Mouse (Mus musculus) embryonic facial prominence, embryonic 14.5 days (tissue): ENCODE results near the gene Lamtor4. TPM values are rescaled to one million over a fixed set of nuclear protein-coding genes. Genes with fewer than 3 reads are reported as not detected.

ENCODE experiments used
- ATAC-seq: fragments of 200-750 bp; cut with Nextera tagmentation; 2 replicates; pipeline ENCODE4 v1.8.0; 2017; ENCODE audit warnings: low read depth, moderate number of reproducible peaks, moderate TSS enrichment
- DNase-seq: peaks from one replicate; pipeline ENCODE4 v3.0.0-alpha.2; 2015; ENCODE audit warnings: low spot score
- H3K27ac ChIP-seq: fragments of 300-500 bp; sonication (generic); replicated peaks from 2 replicates; pipeline ENCODE4 v1.5.1; 2014; ENCODE audit warnings: low read depth, mild to moderate bottlenecking, low read length, moderate library complexity
- H3K27me3 ChIP-seq: fragments of 300-500 bp; sonication (generic); replicated peaks from 2 replicates; pipeline ENCODE4 v1.6.1; 2014; ENCODE audit warnings: low read length; ENCODE audit not compliant: control insufficient read depth, insufficient read depth
- H3K36me3 ChIP-seq: fragments of 300-500 bp; sonication (generic); 2 replicates; pipeline ENCODE4 v1.6.1; 2014; ENCODE audit warnings: low read length, mixed read lengths; ENCODE audit not compliant: control insufficient read depth, insufficient read depth
- H3K4me1 ChIP-seq: fragments of 300-500 bp; sonication (generic); 2 replicates; pipeline ENCODE4 v1.6.1; 2014; ENCODE audit warnings: antibody characterized with exemption, low read length; ENCODE audit not compliant: control insufficient read depth, insufficient read depth
- H3K4me2 ChIP-seq: fragments of 300-500 bp; sonication (generic); 2 replicates; pipeline ENCODE4 v1.6.1; 2014; ENCODE audit warnings: low read depth, mild to moderate bottlenecking, low read length, moderate library complexity, mixed read lengths
- H3K4me3 ChIP-seq: fragments of 300-500 bp; sonication (generic); 2 replicates; pipeline ENCODE4 v1.5.1; 2014; ENCODE audit warnings: low read depth, mild to moderate bottlenecking, low read length
- H3K9ac ChIP-seq: fragments of 300-500 bp; sonication (generic); 2 replicates; pipeline ENCODE4 v1.6.1; 2014; ENCODE audit warnings: low read depth, mild to moderate bottlenecking, low read length, moderate library complexity, mixed read lengths
- H3K9me3 ChIP-seq: fragments of 300-500 bp; sonication (generic); 2 replicates; pipeline ENCODE4 v1.6.1; 2016; ENCODE audit warnings: low read length; ENCODE audit not compliant: control insufficient read depth
- WGBS: fragments of 180-500 bp; shearing (Covaris S2); extraction: QIAGEN DNeasy Blood & Tissue Kit; methylation state at CpG from one replicate; pipeline ENCODE4 v1.1.7; 2014; 5-methylcytosine and 5-hydroxymethylcytosine counted together
- polyA plus RNA-seq: library from polyadenylated mRNA; unstranded; fragments of >200 nt; fragmentation: Nextera tagmentation; extraction: Ambion mirVana; gene quantifications from 2 replicates; pipeline ENCODE4 v1.2.1, GENCODE M21; 2014

Gene Lamtor4
- polyA plus RNA-seq, 1 experiment from 2014 or later: 71.7 TPM

DNA sequence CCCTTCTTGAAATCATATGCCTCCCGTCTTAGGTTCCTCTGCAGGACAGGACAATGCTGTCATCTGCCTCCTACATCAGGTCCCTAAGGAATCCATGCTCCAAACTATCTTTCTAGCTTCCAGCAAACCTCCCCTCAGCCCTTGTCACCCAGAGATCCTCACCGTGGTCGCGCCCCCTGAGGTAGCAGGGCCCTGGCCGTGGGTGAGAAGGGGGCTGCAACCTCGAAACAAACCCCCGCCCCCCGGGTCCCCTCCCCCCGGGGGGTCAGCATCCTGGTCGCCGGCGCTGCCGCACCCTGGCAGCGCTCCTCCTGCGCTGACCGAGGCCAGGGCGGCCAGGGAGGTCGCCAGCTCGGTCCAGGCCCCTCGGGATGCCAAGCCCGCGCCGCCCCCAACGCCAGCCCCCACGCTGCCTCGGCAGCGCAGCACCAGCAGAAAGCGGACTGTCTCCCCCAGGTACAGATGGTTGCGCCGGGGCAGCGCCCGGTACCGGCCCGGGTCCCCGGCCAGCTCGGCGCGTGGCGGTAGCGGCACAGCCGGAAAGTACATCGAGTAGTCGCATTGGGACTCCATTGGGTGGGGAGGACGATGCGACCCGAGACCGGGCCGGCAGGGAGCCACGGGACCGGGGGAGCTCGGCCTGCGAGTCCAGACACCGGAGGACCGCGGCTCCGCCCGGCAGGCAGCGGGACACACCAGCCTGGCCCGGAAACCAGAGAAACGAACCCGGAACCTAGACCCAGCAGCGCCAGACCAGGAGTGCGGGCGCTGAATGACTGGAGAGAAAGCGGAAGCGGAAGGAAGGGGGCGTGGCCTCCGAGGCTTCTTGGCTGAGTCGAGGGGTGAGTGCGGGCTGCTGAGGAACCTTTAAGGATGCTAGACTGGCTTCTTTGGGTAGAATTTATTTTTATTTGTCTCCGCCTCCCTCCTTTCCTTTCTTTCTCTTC is 8.3 kb downstream of the Lamtor4 start, which contains the start of gene BC037034:
TSS of gene BC037034 (minus strand) at position 774 of the 947 bp plus-strand sequence.
- Histone ChIP-seq H3K27ac (peak within 1 kb of the TSS; percentile 75), H3K4me2 (peak within 1 kb of the TSS; percentile 94), H3K9ac (peak within 1 kb of the TSS; percentile 92), H3K36me3 (peaks cover 48% of the 10 kb centered on the region), H3K4me3 (peak within 1 kb of the TSS; percentile 98), H3K4me1 (peaks cover 14% of the 10 kb centered on the region), H3K27me3 (no peaks in the 10 kb centered on the region), H3K9me3 (no peaks in the 10 kb centered on the region)
- WGBS: under 1% methylated on average over 43 of the region's 71 CpGs
- peak; percentile 96 for DNase-seq
- ATAC-seq: peak; percentile 94

DNA sequence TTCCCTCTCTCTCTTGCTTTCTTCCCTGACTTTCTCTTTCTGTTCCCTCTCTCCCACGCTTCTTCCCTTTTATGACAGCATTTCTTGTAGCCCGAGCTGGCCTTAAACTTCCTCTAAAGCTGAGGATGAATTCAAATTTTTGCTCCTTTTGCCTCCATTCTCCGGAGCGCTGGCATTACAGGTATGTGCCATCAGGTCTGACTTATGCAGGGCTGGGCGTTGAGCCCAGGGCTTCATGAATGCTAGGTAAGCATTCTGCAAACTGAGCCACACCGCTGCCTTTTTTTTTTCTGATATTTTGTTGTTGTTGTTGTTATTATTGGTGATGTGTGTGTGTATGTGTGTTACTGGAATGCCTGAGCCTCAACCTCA is 8.9 kb downstream of the Lamtor4 start:
- Histone ChIP-seq H3K36me3 (peaks cover 44% of the 10 kb centered on the region), H3K4me1 (peaks cover 14% of the 10 kb centered on the region), H3K9me3 (no peaks in the 10 kb centered on the region), H3K9ac (peak overlapping the region; percentile 92), H3K27ac (peak overlapping the region; percentile 75), H3K4me2 (peak overlapping the region; percentile 94), H3K27me3 (no peaks in the 10 kb centered on the region), H3K4me3 (peak overlapping the region; percentile 98)
- 12% methylated on average over 6 of the region's 6 CpGs for WGBS
- no peak for ATAC-seq
- DNase-seq: no peak

DNA sequence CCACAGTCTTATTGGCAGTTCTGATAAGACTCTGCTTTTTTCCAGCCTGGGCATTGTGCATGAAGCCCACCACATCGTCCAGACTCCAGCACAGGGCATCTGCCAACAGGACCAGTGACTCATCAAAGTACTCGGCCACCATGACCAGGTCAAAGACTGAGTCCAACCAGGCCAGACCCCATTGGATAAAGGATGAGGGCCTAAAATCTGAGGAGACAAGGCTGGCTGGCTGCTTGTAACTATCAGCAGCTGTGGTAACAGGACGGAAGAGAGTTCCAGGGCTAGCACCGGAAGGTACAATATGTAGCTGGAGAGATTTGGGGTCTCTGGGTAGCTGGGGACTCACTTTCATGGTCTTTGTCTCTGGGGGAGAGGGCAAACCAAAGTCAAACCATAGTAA is 10.4 kb downstream of the Lamtor4 start:
- 97% methylated on average over 4 of the region's 4 CpGs for WGBS
- H3K4me3 ChIP-seq: no peak overlapping the region
- H3K9me3 ChIP-seq: no peaks in the 10 kb centered on the region

DNA sequence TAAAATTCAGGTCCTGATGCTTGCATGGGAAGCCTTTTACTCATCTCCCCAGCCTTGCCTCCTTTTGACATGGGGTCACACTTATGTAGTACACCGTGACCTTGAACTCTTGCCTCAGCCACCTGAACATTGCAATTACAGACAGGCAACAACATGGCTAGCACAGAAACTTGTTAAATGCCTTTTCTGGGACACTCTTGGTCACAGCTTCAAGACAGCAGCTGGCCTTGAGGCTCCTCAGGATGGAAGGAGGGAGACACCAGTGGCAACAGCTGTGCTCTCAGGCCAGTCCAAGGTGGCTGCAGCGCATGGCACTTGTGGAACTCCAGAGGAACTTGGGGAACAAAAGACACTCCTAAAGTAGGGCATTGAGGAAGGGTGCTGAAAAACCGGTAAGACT is 11.8 kb downstream of the Lamtor4 start:
- Histone ChIP-seq H3K4me3 (no peak overlapping the region), H3K36me3 (peaks cover 14% of the 10 kb centered on the region), H3K9me3 (no peaks in the 10 kb centered on the region), H3K4me1 (peaks cover 18% of the 10 kb centered on the region), H3K27me3 (no peaks in the 10 kb centered on the region), H3K4me2 (no peak overlapping the region), H3K27ac (no peak overlapping the region), H3K9ac (no peak overlapping the region)
- WGBS: 81% methylated on average over 3 of the region's 3 CpGs
- DNase-seq (no peak), ATAC-seq (no peak)

More for the DNA sequence above, 10.4 kb downstream of the Lamtor4 start:
- Histone ChIP-seq H3K27ac (no peak overlapping the region), H3K9ac (no peak overlapping the region), H3K4me1 (peaks cover 14% of the 10 kb centered on the region), H3K36me3 (peaks cover 29% of the 10 kb centered on the region), H3K4me2 (no peak overlapping the region), H3K27me3 (no peaks in the 10 kb centered on the region)
- no peak for DNase-seq
- no peak for ATAC-seq

DNA sequence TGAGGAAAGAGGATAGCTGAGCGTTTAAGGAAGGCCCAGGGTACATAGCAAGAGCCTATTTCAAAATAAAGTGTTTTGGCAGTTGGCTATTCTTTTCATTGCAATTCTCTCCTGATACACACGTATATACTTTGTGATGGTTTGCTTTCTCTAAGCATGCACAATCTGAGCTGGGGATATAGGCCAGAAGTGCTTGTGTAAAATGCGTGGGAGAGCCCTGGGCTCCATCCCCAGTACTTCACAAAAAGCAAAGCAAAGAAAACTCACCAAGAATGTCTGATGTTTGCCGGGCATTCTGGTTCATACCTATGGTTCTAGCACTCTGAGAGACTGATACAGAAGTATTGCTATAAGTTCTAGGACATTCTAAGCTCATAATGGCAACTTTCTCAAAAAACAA is 13.7 kb downstream of the Lamtor4 start:
- DNase-seq (no peak), ATAC-seq (no peak)
- Histone ChIP-seq H3K4me3 (no peak overlapping the region), H3K36me3 (peaks cover 12% of the 10 kb centered on the region; the same call in 1 of the 2 replicates), H3K27me3 (no peaks in the 10 kb centered on the region), H3K27ac (no peak overlapping the region), H3K4me2 (no peak overlapping the region), H3K4me1 (peaks cover 9% of the 10 kb centered on the region), H3K9me3 (no peaks in the 10 kb centered on the region), H3K9ac (no peak overlapping the region)
- WGBS: 75% methylated on average over 4 of the region's 4 CpGs

DNA sequence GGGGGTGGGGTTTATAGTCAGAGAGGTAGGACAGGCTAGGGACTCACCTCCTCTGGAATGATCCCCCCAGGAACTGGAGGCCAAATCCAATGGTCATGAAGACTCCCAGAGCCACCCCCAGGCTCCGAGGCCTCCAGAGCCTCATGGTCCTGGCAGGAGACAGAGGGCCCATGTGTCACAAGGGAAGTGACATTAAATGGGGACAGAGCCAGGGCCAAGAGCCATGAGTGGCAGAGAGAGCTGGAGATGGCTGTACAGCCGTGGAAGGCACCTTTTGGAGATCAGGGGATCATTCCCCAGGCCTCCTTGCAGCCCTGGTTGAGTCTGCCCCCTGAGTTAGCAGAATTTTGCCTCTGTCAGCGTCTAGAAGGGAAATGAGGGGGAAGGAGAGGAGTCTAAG is 15.9 kb downstream of the Lamtor4 start:
- Histone ChIP-seq H3K4me2 (no peak overlapping the region), H3K27ac (no peak overlapping the region), H3K9ac (no peak overlapping the region), H3K4me3 (no peak overlapping the region), H3K4me1 (peaks cover 16% of the 10 kb centered on the region), H3K9me3 (no peaks in the 10 kb centered on the region), H3K27me3 (no peaks in the 10 kb centered on the region), H3K36me3 (peaks cover 12% of the 10 kb centered on the region; the same call in 1 of the 2 replicates)
- DNase-seq: no peak
- WGBS: 55% methylated on average over 3 of the region's 3 CpGs
- ATAC-seq: no peak

DNA sequence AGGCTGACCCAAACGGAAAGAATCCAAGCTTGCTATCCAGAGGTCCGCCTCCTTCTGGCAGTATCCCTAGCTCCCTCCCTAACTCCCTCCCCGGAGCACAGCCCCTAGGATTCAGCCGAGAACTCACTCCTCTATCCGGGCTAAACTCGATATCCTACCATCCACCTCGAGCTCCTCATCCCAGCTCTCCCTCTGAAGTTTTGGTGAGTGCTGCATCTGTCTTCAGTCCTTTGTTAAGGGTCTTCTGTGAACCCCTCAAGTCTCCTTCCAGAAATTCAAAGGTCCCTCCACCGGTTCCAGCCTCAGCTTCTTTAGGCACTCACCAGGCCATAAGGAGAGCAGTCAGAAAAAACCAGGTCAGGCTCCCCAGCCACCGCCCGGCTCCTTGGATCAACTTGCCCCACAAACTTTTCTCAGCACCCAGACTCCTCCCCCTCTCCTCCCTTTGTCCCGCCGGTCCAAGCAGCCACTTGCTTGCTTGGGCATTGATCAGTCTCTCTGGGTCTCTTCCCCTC is 17.2 kb downstream of the Lamtor4 start, which contains the start of gene Gal3st4:
TSS of gene Gal3st4 (minus strand) at position 432 of the 515 bp plus-strand sequence.
- Histone ChIP-seq H3K9ac (peak within 1 kb of the TSS; percentile 53), H3K4me1 (peaks cover 16% of the 10 kb centered on the region), H3K27me3 (no peaks in the 10 kb centered on the region), H3K36me3 (peaks cover 20% of the 10 kb centered on the region), H3K9me3 (no peaks in the 10 kb centered on the region), H3K27ac (peak within 1 kb of the TSS; percentile 61), H3K4me2 (peak within 1 kb of the TSS; percentile 41), H3K4me3 (peak within 1 kb of the TSS; percentile 24)
- DNase-seq (peak; percentile 63), ATAC-seq (peak; percentile 64)
- 1% methylated on average over 12 of the region's 12 CpGs for WGBS

DNA sequence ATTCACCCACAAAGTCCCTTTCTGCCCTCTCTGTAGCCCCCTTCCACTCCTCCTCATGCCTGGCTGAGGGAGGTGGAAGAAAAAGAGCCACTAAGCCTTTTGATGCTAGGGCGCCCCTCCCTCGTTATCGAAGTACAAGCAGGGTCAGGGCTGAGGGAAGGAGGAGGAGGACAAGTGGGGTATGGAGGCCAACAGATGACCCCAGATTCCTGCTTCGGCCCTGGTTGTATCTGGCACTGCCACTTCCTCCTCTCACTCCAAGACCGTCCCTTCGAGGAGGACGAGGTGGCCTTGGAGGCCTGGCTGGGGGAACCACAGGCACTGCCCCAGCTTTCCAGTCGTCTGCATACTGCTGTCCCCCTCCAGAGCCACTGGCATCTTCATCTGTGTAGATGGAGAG is 18.9 kb downstream of the Lamtor4 start:
- WGBS: 81% methylated on average over 8 of the region's 8 CpGs
- no peak for ATAC-seq
- Histone ChIP-seq H3K4me1 (peaks cover 28% of the 10 kb centered on the region), H3K9ac (no peak overlapping the region), H3K4me3 (no peak overlapping the region), H3K4me2 (no peak overlapping the region), H3K36me3 (peaks cover 21% of the 10 kb centered on the region), H3K27ac (no peak overlapping the region), H3K9me3 (no peaks in the 10 kb centered on the region), H3K27me3 (no peaks in the 10 kb centered on the region)
- no peak for DNase-seq
